Mouse (Mus musculus): ENCODE data around the gene Hfm1. TPM values are rescaled to one million over a fixed set of nuclear protein-coding genes. Genes with fewer than 3 reads are reported as not detected.
A peak's percentile ranks its signal among the peaks of the same experiment; 100 is the strongest.

Gene Hfm1
- polyA plus RNA-seq (2016; fragmentation: Nextera tagmentation; extraction: Ambion mirVana): 5.6 and 5.8 TPM in 2 replicates

DNA sequence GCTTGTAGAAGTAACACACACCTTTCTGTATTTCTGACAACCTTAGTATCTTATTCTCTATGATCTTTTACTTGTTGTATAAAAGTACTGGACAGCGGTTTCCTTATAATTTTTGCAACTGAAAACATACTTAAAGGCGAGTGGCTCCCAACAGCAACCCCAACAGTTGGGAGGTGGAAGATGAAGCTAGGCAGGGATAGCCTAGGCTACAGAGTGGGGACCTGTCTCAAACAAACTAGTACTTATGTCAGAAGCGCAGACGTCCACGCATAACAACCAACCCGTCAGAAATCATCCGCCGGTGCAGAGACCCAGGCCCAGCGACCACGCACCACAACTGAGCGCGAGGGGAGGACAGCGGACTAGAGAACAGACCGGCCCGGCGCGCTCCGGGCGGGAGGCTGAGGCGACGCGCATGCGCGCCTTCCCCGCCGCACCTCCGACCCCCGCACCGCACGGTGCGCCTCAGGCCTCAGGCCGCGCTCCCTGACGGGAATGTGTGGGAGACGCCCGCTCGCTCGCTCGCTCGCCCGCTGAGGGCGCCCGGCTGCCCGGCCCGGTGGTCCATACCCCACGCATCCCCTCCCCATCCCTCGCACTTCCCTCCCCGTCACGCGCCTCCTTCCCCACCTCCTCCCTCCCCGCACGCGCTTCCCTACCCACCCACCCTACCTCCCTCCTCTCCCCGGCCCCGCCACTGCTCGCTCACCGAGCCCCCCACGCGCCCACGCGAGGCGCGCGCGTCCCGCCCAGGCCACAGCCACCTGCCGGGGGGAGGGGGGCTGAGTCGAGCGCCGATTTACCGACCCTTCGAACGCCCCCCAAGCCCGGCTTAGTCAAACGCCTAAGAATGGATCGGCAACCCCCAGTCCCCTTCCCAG lies at the start of gene Hfm1:
Hfm1 (minus strand) TSS at position 834 of the 881 bp plus-strand sequence.
- no peaks in the 10 kb centered on the region for H3K36me3 ChIP-seq
- H3K9me3 ChIP-seq: no peaks in the 10 kb centered on the region
- 1% methylated on average over 54 of the region's 76 CpGs for whole genome bisulfite sequencing
- peak within 1 kb of the TSS; percentile 69 for H3K4me2 ChIP-seq (replicated peaks)
- peak; percentile 97 for ATAC-seq (ENCODE audit: low FRiP score, low read depth)
- H3K27ac ChIP-seq: peak within 1 kb of the TSS; percentile 66; the same call in 1 of the 2 replicates
- H3K4me1 ChIP-seq: no peaks in the 10 kb centered on the region
- H3K27me3 ChIP-seq (replicated peaks): no peaks in the 10 kb centered on the region
- peak within 1 kb of the TSS; percentile 80 for H3K9ac ChIP-seq
- H3K4me3 ChIP-seq: peak within 1 kb of the TSS; percentile 59

DNA sequence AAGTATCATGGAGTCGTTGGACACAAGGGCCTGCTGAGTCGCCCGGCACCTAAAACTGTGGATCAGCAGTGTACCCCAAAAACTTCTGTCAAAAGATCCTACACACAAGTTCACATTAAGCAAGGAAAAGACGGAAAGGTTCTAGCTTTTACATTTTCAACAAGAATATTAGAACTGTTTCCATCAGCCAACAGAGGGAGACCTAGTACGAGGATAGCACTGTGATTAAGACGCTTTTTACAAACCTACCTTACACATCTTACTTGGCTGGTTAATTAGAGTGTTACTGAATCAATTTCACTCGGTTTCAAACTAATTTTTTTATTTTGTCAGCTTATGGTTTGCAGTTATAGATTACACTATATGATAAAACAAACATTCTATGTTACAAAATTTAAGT lies 47.8 kb upstream of the Hfm1 start:
- H3K27me3 ChIP-seq (replicated peaks): no peaks in the 10 kb centered on the region
- H3K4me1 ChIP-seq: no peaks in the 10 kb centered on the region

DNA sequence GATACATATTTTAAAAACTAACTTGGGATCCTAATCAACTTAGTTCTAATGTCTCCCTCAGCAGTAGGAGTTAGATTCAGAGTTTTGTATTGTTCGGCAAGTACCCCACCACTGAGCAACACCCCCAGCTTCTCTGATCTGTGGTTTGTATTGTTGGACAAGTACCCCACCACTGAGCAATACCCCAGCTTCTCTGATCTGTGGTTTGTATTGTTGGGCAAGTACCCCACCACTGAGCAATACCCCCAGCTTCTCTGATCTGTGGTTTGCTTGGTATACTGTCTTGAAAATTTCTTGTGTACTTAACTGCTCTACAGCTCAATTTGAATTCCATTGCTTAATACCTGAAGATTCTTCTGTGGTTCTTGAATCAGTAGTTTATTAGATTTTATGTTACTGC lies 41.5 kb upstream of the Hfm1 start:
- no peak for ATAC-seq (ENCODE audit: low FRiP score, low read depth)
- no peak overlapping the region for H3K9ac ChIP-seq
- WGBS: 93% methylated on average over 1 of the region's 1 CpGs

More for the DNA sequence above, 47.8 kb upstream of the Hfm1 start:
- no peak overlapping the region for H3K4me3 ChIP-seq
- H3K4me2 ChIP-seq (replicated peaks): no peak overlapping the region
- H3K9ac ChIP-seq: no peak overlapping the region
- 90% methylated on average over 7 of the region's 7 CpGs for WGBS
- no peaks in the 10 kb centered on the region for H3K9me3 ChIP-seq
- no peak for ATAC-seq (ENCODE audit: low FRiP score, low read depth)
- no peak overlapping the region for H3K27ac ChIP-seq
- peaks cover 61% of the 10 kb centered on the region for H3K36me3 ChIP-seq

DNA sequence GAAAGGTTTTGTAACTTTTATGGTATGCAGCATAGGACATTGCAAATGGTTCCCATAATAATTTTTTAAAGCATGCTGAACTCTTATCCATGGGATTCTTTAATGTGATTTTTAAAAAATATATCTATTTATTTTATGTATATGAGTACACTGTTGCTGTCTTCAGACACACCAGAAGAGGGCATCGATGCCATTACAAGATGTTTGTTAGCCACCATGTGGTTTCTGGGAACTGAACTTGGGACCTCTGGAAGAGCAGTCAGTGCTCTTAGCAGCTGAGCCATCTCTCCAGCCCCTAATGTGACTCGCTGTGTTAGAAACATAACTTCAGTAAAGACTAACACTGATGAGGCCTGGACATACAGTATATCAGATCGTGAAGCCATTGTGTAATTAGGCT lies 40.3 kb upstream of the Hfm1 start:
- Histone ChIP-seq H3K4me2 (replicated peaks) (no peak overlapping the region), H3K4me3 (no peak overlapping the region), H3K4me1 (peaks cover 10% of the 10 kb centered on the region; the same call in 1 of the 2 replicates), H3K27me3 (replicated peaks) (no peaks in the 10 kb centered on the region), H3K36me3 (peaks cover 15% of the 10 kb centered on the region), H3K9ac (no peak overlapping the region), H3K27ac (no peak overlapping the region), H3K9me3 (no peaks in the 10 kb centered on the region)
- WGBS: 96% methylated on average over 3 of the region's 3 CpGs
- no peak for ATAC-seq (ENCODE audit: low FRiP score, low read depth)

More for the DNA sequence above, 41.5 kb upstream of the Hfm1 start:
- Histone ChIP-seq H3K27ac (no peak overlapping the region), H3K9me3 (no peaks in the 10 kb centered on the region), H3K36me3 (peaks cover 20% of the 10 kb centered on the region), H3K4me1 (peaks cover 10% of the 10 kb centered on the region; the same call in 1 of the 2 replicates), H3K4me3 (no peak overlapping the region), H3K27me3 (replicated peaks) (no peaks in the 10 kb centered on the region), H3K4me2 (replicated peaks) (no peak overlapping the region)

DNA sequence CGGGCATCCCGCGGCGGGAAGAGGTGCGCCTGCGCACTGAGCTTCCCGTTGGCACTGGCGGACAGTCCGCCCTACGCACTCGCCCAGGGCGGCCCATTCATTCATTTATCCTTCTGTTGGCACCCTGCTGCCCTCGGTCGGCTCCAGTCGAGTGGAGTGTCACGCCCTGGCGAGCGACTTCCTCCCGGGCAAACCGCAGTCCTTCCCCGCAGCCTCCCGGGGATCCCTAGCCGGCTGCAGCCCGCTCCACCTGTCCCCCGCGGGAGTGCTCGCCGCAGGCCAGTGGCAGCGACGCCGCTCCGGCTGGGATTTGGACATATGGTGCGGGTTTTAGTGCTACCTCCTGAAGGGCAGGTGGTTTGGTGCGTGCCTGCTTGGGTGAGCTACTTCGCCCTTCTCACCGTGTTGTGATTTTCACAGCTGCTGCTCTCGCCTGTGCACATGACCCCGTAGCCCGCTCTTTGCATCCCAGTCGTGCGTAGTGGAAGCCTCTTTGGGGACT lies 38.4 kb upstream of the Hfm1 start:
- WGBS: under 1% methylated on average over 41 of the region's 41 CpGs
- no peaks in the 10 kb centered on the region for H3K27me3 ChIP-seq (replicated peaks)
- H3K9ac ChIP-seq: peak overlapping the region; percentile 63
- H3K4me1 ChIP-seq: peaks cover 10% of the 10 kb centered on the region; the same call in 1 of the 2 replicates
- no peaks in the 10 kb centered on the region for H3K9me3 ChIP-seq
- H3K36me3 ChIP-seq: peaks cover 7% of the 10 kb centered on the region
- peak; percentile 89 for ATAC-seq (ENCODE audit: low FRiP score, low read depth)
- peak overlapping the region; percentile 74 for H3K4me3 ChIP-seq
- peak overlapping the region; percentile 10; the same call in 1 of the 2 replicates for H3K27ac ChIP-seq
- H3K4me2 ChIP-seq (replicated peaks): peak overlapping the region; percentile 79

DNA sequence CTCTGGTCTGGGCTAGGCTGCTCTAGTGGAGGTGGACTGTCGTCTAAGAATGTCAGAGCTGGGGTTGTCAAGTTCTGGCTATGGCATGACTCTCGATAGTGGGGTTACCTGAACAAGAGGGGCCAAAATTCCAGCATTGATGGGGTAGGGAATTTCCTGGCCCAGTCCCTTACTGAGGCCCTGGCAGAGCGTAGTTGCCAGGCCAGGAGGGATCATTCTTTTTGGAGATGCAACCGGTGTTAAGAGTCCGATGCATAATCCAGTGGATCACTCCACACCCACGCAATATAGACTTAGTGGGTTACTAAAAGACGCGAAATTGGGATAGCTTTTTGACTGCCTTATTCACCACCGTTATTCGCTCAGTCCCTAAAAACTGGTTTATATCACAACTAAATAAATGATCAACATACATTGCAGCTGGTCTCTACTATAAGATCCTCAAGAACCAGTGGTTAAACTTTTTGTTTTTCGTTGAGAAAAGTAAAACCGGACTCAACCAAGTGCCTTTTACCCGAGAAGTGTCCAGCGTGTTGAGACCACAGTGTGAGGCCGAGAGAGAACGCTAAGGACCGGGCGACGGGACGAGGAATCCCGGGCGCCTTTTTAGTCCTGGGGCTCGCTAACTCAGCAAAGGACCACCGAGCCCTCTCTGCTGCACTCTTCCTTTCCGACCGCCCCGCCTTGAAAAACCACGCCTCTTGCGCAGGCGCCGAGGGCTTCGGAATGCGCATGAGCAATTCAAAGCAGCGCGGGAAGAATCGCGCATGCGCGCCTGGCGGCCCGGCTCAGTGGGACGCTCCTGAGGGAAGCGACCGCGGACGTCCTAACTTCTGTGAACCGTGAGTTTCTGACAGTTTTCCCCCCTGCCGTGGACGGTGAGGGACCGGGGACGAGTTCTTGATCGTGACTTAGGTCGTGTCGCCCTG lies 37.7 kb upstream of the Hfm1 start, which contains the start of gene Cdc7:
Cdc7 (plus strand) TSS at position 739 of the 929 bp plus-strand sequence.
- Histone ChIP-seq H3K9me3 (no peaks in the 10 kb centered on the region), H3K36me3 (peaks cover 2% of the 10 kb centered on the region; the same call in 1 of the 2 replicates), H3K4me1 (peaks cover 10% of the 10 kb centered on the region; the same call in 1 of the 2 replicates), H3K4me2 (replicated peaks) (peak within 1 kb of the TSS; percentile 79), H3K9ac (peak within 1 kb of the TSS; percentile 63), H3K27me3 (replicated peaks) (no peaks in the 10 kb centered on the region), H3K27ac (peak within 1 kb of the TSS; percentile 10; the same call in 1 of the 2 replicates), H3K4me3 (peak within 1 kb of the TSS; percentile 74)
- WGBS: 6% methylated on average over 54 of the region's 54 CpGs
- peak; percentile 96 for ATAC-seq (ENCODE audit: low FRiP score, low read depth)

DNA sequence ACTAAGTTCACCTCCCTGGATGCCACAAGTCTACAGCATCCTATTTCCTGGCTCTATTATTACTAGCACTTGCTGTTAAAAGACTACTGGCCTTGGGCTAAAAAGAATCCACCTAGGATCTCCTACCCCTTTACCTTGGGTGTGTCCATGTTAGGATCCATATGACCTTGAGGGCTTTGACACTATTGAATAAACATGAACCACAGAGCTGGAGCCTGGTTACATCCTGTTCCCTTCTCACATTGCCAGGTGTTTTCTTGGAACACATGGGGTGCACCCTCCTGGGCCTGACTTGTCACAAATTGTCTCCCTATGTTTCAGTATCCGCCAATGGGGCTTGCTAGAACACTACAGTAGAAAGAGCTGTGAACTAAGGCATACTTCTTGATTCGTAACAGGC lies 34.3 kb upstream of the Hfm1 start:
- H3K27ac ChIP-seq: no peak overlapping the region

DNA sequence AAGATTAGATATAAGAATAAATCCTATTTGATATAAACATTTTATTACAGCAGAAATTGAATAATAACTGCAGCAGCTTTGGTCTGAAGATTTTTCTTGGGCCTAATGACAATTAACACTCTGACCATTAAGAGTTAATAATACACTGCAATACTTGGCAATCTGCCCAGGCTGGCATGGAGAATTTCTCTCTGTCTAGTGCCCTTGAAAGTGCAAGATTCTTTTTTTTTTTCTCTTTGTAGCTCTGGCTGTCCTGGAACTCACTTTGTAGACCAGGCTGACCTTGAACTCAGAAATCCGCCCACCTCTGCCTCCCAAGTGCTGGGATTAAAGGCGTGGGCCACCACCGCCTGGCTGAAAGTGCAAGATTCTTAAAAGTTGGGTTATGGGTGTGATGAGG lies 32.9 kb upstream of the Hfm1 start:
- WGBS: 85% methylated on average over 3 of the region's 3 CpGs
- no peaks in the 10 kb centered on the region for H3K27me3 ChIP-seq (replicated peaks)
- H3K4me2 ChIP-seq (replicated peaks): no peak overlapping the region
- no peak overlapping the region for H3K27ac ChIP-seq
- no peak for ATAC-seq (ENCODE audit: low FRiP score, low read depth)
- H3K9me3 ChIP-seq: no peaks in the 10 kb centered on the region
- H3K4me3 ChIP-seq: no peak overlapping the region
- H3K4me1 ChIP-seq: peaks cover 5% of the 10 kb centered on the region
- no peaks in the 10 kb centered on the region for H3K36me3 ChIP-seq
- no peak overlapping the region for H3K9ac ChIP-seq

More for the DNA sequence above, 34.3 kb upstream of the Hfm1 start:
- no peak for ATAC-seq (ENCODE audit: low FRiP score, low read depth)
- H3K9me3 ChIP-seq: no peaks in the 10 kb centered on the region
- H3K9ac ChIP-seq: no peak overlapping the region
- H3K4me1 ChIP-seq: peaks cover 8% of the 10 kb centered on the region
- no peaks in the 10 kb centered on the region for H3K27me3 ChIP-seq (replicated peaks)
- 84% methylated on average over 2 of the region's 2 CpGs for WGBS
- H3K4me2 ChIP-seq (replicated peaks): no peak overlapping the region
- no peak overlapping the region for H3K4me3 ChIP-seq
- H3K36me3 ChIP-seq: no peaks in the 10 kb centered on the region

DNA sequence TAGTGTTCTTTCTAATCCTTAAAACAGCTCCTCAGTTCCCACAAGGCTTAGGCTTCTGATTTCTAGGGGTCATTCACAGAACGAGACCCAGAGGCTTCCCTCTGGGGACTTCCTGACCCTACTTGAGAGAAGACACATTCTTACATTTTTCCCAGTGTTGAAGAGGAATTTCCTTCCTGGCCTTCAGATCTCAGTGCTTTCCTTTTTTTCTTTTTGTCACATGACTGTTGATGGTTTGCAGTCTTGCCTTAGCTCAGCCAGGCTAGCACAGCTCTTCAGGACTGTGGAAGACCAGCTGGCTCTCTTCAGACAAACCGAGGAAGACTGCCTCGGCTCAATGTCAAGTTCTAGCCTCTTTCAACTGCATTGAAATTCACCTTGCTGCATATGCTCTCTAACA lies 30.3 kb upstream of the Hfm1 start:
- H3K36me3 ChIP-seq: no peaks in the 10 kb centered on the region
- H3K9ac ChIP-seq: no peak overlapping the region
- WGBS: 76% methylated on average over 3 of the region's 3 CpGs
- H3K4me1 ChIP-seq: no peaks in the 10 kb centered on the region; the same call in 1 of the 2 replicates
- no peak for ATAC-seq (ENCODE audit: low FRiP score, low read depth)
- H3K4me3 ChIP-seq: no peak overlapping the region
- H3K4me2 ChIP-seq (replicated peaks): no peak overlapping the region
- no peak overlapping the region for H3K27ac ChIP-seq
- no peaks in the 10 kb centered on the region for H3K9me3 ChIP-seq
- no peaks in the 10 kb centered on the region for H3K27me3 ChIP-seq (replicated peaks)

DNA sequence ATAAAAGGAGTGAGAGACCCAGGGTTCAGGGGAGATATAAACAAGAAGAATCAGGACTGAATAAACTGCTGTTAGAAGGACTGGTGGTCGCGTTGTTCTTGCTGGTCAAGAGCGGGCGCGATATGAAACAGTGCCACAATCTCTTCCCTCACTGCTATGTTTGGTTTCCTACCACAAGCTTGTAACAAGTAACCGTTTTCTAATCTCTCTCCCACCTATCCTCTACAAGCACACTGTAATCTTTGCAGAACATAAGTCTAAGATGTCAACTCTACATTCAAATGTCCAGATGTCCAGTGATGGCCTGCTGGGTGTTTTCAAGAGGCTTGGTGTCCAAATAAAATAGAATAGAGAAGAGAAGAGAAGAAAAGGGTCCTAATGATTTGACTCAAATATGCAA lies 22.6 kb upstream of the Hfm1 start:
- Histone ChIP-seq H3K4me2 (replicated peaks) (no peak overlapping the region), H3K27ac (no peak overlapping the region), H3K27me3 (replicated peaks) (no peaks in the 10 kb centered on the region), H3K9ac (no peak overlapping the region), H3K4me3 (no peak overlapping the region), H3K9me3 (no peaks in the 10 kb centered on the region), H3K36me3 (no peaks in the 10 kb centered on the region), H3K4me1 (no peaks in the 10 kb centered on the region)
- no peak for ATAC-seq (ENCODE audit: low FRiP score, low read depth)
- 75% methylated on average over 6 of the region's 6 CpGs for WGBS

DNA sequence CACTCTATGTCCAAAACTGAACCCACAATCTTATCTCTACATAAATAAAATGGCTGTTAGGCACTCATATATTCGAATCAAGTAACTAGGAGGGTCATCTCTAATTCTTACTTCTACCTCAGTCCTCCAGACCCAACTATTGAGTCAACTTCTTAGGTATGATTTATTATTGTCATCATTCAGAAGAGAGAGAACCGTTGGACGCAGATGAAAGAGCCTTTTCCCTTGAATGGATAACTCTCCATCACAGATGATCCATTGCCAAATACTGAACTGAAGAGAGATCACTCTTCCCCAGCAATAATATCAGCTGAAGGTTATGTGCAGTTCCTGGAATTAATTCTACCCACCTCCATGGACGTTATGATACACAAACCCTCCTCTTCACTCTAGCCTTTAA lies 20.2 kb upstream of the Hfm1 start:
- WGBS: 81% methylated on average over 4 of the region's 4 CpGs
- Histone ChIP-seq H3K36me3 (no peaks in the 10 kb centered on the region), H3K9ac (no peak overlapping the region), H3K4me2 (replicated peaks) (no peak overlapping the region), H3K4me3 (no peak overlapping the region), H3K27me3 (replicated peaks) (no peaks in the 10 kb centered on the region), H3K4me1 (no peaks in the 10 kb centered on the region), H3K9me3 (no peaks in the 10 kb centered on the region), H3K27ac (no peak overlapping the region)
- ATAC-seq (ENCODE audit: low FRiP score, low read depth): no peak

DNA sequence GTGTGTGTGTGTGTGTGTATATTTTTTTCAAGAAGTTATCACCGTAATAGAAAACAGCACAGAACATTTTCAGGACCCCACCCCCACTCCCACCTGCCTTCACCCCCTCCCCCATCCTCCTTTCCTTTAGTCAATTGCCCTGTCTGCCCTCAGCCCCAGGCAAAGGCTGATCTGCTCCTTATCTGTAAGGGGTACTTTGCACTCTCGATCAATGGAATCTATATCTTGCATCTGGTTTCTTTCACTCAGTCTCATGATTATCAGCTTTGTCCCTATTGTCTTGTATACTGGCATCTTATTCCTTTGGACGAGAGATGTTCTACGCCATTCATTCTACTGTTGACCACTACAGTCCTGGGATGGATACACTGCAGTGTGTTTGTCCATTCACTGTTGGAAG lies 1.9 kb upstream of the Hfm1 start:
- no peaks in the 10 kb centered on the region for H3K4me1 ChIP-seq
- no peak overlapping the region for H3K4me3 ChIP-seq
- 81% methylated on average over 4 of the region's 4 CpGs for WGBS
- H3K27me3 ChIP-seq (replicated peaks): no peaks in the 10 kb centered on the region
- H3K4me2 ChIP-seq (replicated peaks): no peak overlapping the region
- no peaks in the 10 kb centered on the region for H3K36me3 ChIP-seq
- no peak for ATAC-seq (ENCODE audit: low FRiP score, low read depth)
- no peaks in the 10 kb centered on the region for H3K9me3 ChIP-seq
- H3K9ac ChIP-seq: no peak overlapping the region
- H3K27ac ChIP-seq: no peak overlapping the region

Measured in neural tube, embryonic 12.5 days (tissue).